Mouse (Mus musculus) embryonic fibroblast, embryonic 13.5 days (primary cell): ENCODE measurements around the gene Gm21988.
A peak's percentile ranks its signal among the peaks of the same experiment; 100 is the strongest.

Experiments
- CTCF ChIP-seq: IDR thresholded peaks from 2 replicates; pipeline ENCODE4 v1.5.1; 2011; ENCODE audit warnings: mild to moderate bottlenecking, control low read depth, low read length, moderate library complexity, borderline replicate concordance; ENCODE audit not compliant: insufficient read depth
- POLR2A ChIP-seq: IDR thresholded peaks from 2 replicates; pipeline ENCODE4 v1.6.1; 2011; ENCODE audit warnings: low read depth, mild to moderate bottlenecking, control low read depth, low read length, moderate library complexity

GRCm38 (mm10) chr11:70220731-70221602 lies 18.7 kb downstream of the Gm21988 start, which contains the start of gene Slc16a13:
- TF ChIP-seq POLR2A = peak; percentile 90
- TF ChIP-seq CTCF = no peak
